Mouse (Mus musculus) embryonic facial prominence, embryonic 13.5 days (tissue): ENCODE results near the gene Sh3rf1. TPM values are rescaled to one million over a fixed set of nuclear protein-coding genes. Genes with fewer than 3 reads are reported as not detected.

Experiments used
- polyA plus RNA-seq: library from polyadenylated mRNA; unstranded; fragments of >200 nt; fragmentation: Nextera tagmentation; extraction: Ambion mirVana; gene quantifications from 2 replicates; pipeline ENCODE4 v1.2.1, GENCODE M21; 2015

Sh3rf1 gene
- polyA plus RNA-seq, 1 experiment from 2014 or later = 14.9 TPM

Other genes with a start within 250 kb of the Sh3rf1 start
- gene Clcn3, start 240.6 kb upstream of the Sh3rf1 start, polyA plus RNA-seq = 13.4 and 13.6 TPM in 2 replicates
- 22.9 and 24.6 TPM in 2 replicates for gene Nek1, start 230.7 kb upstream of the Sh3rf1 start, polyA plus RNA-seq